Mouse (Mus musculus): Measurements from ENCODE around the gene Vwf. TPM values are rescaled to one million over a fixed set of nuclear protein-coding genes. Genes with fewer than 3 reads are reported as not detected.

Vwf gene
- polyA plus RNA-seq, 1 experiment, result not detected

DNA sequence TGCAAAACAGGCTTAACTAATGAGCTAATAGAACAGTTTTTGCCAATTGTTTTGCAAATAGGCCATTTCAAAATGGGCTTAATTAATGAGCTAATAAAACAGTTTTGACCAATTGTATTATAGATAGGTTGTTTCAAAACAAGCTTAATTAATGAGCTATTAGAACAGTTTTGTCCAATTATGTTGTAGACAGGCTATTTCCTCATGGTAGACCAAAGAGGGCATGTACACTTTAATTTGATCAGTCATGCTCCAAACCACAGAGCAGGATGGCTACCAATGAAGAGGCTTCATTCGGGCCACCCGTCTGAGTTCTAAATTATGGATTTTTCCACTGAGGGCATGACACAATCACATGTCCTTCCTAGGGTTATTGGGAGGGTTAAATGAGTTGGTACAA lies 154.6 kb downstream of the Vwf start:
- TF ChIP-seq GATA1 (IDR thresholded peaks at IDR 0.05; ENCODE audit: low read length), result no peak

DNA sequence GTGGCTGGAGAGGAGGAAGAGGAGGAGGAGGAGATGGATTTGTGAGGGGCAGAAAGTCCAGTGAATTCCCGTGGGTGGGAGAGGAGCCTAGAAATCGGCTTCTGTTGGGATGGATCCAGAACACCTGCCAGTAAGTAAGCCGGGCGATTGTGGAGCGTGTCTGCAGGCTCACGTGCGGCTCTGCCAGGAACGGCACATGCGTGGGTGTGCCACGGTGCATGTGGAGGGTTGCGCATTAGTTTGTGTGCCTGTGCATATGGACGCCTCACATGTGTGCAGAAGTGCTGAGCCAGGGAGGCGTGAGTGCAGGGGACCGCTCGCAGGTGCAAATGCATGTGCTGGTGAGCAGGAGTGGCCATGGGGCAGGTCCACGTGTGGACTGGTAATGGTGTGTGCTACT lies 164.7 kb downstream of the Vwf start:
- TF ChIP-seq GATA1 (IDR thresholded peaks at IDR 0.05; ENCODE audit: low read length), result no peak

DNA sequence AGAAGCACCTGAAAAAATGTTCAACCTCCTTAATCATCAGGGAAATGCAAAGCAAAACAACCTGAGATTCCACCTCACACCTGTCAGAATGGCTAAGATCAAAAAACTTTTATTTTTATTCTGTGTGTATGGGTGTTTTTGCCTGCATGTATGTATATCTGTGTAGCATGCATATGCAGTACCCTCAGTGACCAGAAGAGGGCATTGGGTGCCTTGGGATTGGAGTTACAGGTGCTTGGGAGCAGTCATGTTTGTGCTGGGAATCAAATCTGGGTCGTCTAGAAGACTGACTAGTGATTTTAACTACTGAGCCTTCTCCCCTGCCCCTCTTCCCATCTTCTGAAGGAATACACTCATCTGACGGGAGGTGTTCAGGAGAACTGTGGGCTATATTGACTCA lies 179.8 kb downstream of the Vwf start:
- no peak for TF ChIP-seq GATA1 (IDR thresholded peaks at IDR 0.05; ENCODE audit: low read length)

DNA sequence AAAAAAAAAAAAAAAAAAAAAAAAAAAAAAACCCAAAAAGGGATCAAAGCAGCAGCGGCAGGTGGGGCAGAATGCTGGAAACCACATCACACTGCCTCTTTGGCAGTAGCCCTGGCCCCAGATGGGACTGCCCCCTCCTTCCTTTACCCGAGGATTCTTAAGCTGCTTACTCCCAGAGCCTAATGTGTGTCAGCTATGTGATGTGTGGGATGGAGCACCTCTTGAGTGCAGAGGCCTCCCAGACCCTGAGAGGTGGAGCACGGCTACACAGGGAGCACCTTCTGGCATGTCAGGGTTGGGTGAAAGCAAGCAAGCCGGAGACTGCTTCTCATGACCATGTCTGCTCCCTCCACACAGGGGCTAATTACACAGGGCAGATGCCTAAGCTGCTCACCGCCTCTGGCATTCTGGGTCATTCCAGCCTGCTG lies 180.9 kb downstream of the Vwf start:
- TF ChIP-seq GATA1 (IDR thresholded peaks at IDR 0.05; ENCODE audit: low read length), result no peak

DNA sequence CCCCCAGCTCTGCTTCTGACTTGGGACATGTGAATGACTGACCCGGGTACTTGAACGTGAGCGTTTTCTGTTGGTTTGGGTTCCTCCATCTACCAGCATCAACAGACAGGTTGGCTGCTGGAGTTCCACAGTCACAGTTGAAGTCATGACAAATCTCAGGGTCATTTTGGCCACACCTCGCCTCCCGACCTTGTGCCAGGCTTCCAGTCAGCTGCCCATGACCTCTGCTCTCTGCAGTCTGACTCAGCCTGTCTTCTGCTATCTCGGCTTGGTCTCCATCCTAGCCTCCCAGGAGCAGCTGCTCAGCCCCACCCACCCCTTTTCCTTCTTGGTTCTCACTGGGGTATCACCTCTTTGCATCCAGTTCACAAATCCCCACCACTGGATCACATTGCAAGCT lies 182.9 kb downstream of the Vwf start:
- no peak for TF ChIP-seq GATA1 (IDR thresholded peaks at IDR 0.05; ENCODE audit: low read length)

DNA sequence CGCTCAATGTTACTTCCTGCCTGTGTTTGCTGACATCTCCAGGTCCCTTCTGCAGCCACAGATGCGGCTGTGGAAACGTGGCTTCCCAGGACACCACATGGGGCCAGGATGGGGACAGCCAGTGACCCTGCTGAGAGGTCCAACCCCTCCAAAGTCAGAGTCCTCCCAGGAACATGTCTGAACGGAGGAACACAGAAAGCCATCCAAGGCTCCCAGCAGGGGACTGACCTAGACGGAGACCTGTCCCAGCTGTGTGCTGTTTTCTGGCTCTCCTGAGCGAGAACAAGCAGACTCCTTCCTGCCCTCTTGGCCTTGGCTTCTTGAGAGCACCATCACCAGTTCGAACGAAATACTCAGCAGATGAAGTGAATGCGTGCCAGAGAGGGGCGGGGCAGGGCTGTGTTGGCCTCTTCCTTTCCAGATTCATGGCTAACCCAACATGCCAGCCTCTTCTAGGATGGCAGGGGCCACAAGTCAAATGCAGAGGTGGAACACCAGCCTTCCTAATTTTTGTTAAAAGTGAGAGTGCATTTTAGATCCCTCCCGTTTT lies 183.5 kb downstream of the Vwf start:
- TF ChIP-seq GATA1 (IDR thresholded peaks at IDR 0.05; ENCODE audit: low read length), result no peak

Other genes with a start within 250 kb of the Vwf start
- not detected in 2 replicates for gene Ltbr, start 232.9 kb upstream of the Vwf start, polyA plus RNA-seq (2012)
- gene Scnn1a, start 226.1 kb upstream of the Vwf start, polyA plus RNA-seq (2012), result not detected in 2 replicates
- not detected in 2 replicates for gene Tnfrsf1a, start 197.4 kb upstream of the Vwf start, polyA plus RNA-seq (2012)
- not detected in 2 replicates for gene Plekhg6, start 166.0 kb upstream of the Vwf start, polyA plus RNA-seq (2012)
- gene Cd9, start 52.0 kb upstream of the Vwf start, polyA plus RNA-seq (2012), result not detected in 2 replicates
- gene Ano2, start 143.6 kb downstream of the Vwf start, polyA plus RNA-seq (2012), result not detected in 2 replicates

Measured in G1E-ER4 (cell line).